Comparison of ENCODE assay signal across 19 mouse cellular contexts in genomic region chr11:108885276-108885896, GRCm38 (mm10). TPM values are rescaled to one million over a fixed set of nuclear protein-coding genes. Genes with fewer than 3 reads are reported as not detected.
DNase-seq lines count a peak whose midpoint lies in the region; ATAC-seq and TF ChIP-seq lines count a peak whose summit lies in the region.
"Had no signal": no experiment of that assay in that cellular context is flagged by ENCODE, and none has a peak within 500 bp of the region (broad histone marks: within the 10 kb centered on the region; RNA-seq: fewer than 3 reads in every experiment).

No protein-coding gene starts in this region.

- no peak for TF ChIP-seq CTCF in lung, adult 2 months (IDR thresholded peaks at IDR 0.05; ENCODE audit: insufficient read depth, low read length)

- peak; percentile 18 for DNase-seq in hindbrain, embryonic 11.5 days (ENCODE audit: low spot score)
- DNase-seq in hindbrain, embryonic 14.5 days (ENCODE audit: low spot score), result no peak
- peak; percentile 10 for DNase-seq in MN1 (ENCODE audit: low spot score)
- DNase-seq in embryo, embryonic 11 days, result peak; percentile 49
- DNase-seq in adrenal gland, postnatal 10 days, result no peak
- DNase-seq in lung, adult 2 months, result no peak
- no peak for DNase-seq in kidney, adult 18-20 months
- DNase-seq: adrenal gland, adult 2 months; cerebellum, adult 11 months; cerebellum, postnatal 25 days; kidney, adult 11 months; kidney, postnatal 14 days; lung, postnatal 14 days; right cerebral cortex, postnatal 25 days; thymus, postnatal 14 days had no signal

- H3K4me2 ChIP-seq in hindbrain, embryonic 11.5 days (replicated peaks; ENCODE audit: low read depth, low read length), result no peak overlapping the region
- H3K4me2 ChIP-seq in hindbrain, embryonic 14.5 days (replicated peaks), result no peak overlapping the region
- H3K4me2 ChIP-seq in midbrain, embryonic 13.5 days (replicated peaks), result no peak overlapping the region
- H3K4me2 ChIP-seq: embryonic facial prominence, embryonic 13.5 days; heart, embryonic 15.5 days had no signal

- 45% methylated on average over 19 of the region's 19 CpGs for WGBS in hindbrain, embryonic 11.5 days
- 24% methylated on average over 19 of the region's 19 CpGs for WGBS in hindbrain, embryonic 14.5 days
- WGBS in midbrain, embryonic 13.5 days, result 17% methylated on average over 19 of the region's 19 CpGs
- WGBS in lung, adult 2 months, result 76% methylated on average over 19 of the region's 19 CpGs

- H3K4me3 ChIP-seq in hindbrain, embryonic 11.5 days (ENCODE audit: low read depth, low read length), result no peak overlapping the region
- H3K4me3 ChIP-seq in hindbrain, embryonic 14.5 days (replicated peaks; ENCODE audit: low read length), result no peak overlapping the region
- H3K4me3 ChIP-seq in midbrain, embryonic 13.5 days (replicated peaks), result no peak overlapping the region
- no peak overlapping the region for H3K4me3 ChIP-seq in lung, adult 2 months (replicated peaks; ENCODE audit: extremely low read depth, low read depth, low read length)
- H3K4me3 ChIP-seq: embryonic facial prominence, embryonic 13.5 days; heart, embryonic 15.5 days; megakaryocyte, embryonic 14.5 days had no signal

- peak; percentile 40 for ATAC-seq in hindbrain, embryonic 11.5 days (ENCODE audit: low FRiP score)
- no peak for ATAC-seq in hindbrain, embryonic 14.5 days (ENCODE audit: low FRiP score)
- ATAC-seq in midbrain, embryonic 13.5 days, result peak; percentile 75

- H3K36me3 ChIP-seq in hindbrain, embryonic 11.5 days (ENCODE audit: control insufficient read depth, insufficient read depth, low read length), result no peaks in the 10 kb centered on the region
- no peaks in the 10 kb centered on the region for H3K36me3 ChIP-seq in hindbrain, embryonic 14.5 days (replicated peaks; ENCODE audit: control insufficient read depth, insufficient read depth)
- H3K36me3 ChIP-seq in midbrain, embryonic 13.5 days, result no peaks in the 10 kb centered on the region
- H3K36me3 ChIP-seq: embryonic facial prominence, embryonic 13.5 days; heart, embryonic 15.5 days had no signal

- H3K27me3 ChIP-seq in hindbrain, embryonic 11.5 days (ENCODE audit: control insufficient read depth, insufficient read depth, low read length), result no peaks in the 10 kb centered on the region
- no peaks in the 10 kb centered on the region for H3K27me3 ChIP-seq in hindbrain, embryonic 14.5 days (ENCODE audit: control insufficient read depth, insufficient read depth, low read length)
- H3K27me3 ChIP-seq in midbrain, embryonic 13.5 days, result no peaks in the 10 kb centered on the region
- H3K27me3 ChIP-seq: embryonic facial prominence, embryonic 13.5 days; heart, embryonic 15.5 days had no signal

- TF ChIP-seq POLR2A in lung, adult 2 months (IDR thresholded peaks at IDR 0.05; ENCODE audit: borderline replicate concordance, extremely low read depth, low read depth, low read length), result no peak

- H3K9me3 ChIP-seq in hindbrain, embryonic 11.5 days (ENCODE audit: control insufficient read depth, low read length), result no peaks in the 10 kb centered on the region
- no peaks in the 10 kb centered on the region for H3K9me3 ChIP-seq in hindbrain, embryonic 14.5 days (ENCODE audit: control insufficient read depth, low read length)
- H3K9me3 ChIP-seq in midbrain, embryonic 13.5 days, result no peaks in the 10 kb centered on the region
- H3K9me3 ChIP-seq: embryonic facial prominence, embryonic 13.5 days; heart, embryonic 15.5 days had no signal

- H3K4me1 ChIP-seq in hindbrain, embryonic 11.5 days (replicated peaks; ENCODE audit: control insufficient read depth, insufficient read depth, low read length), result no peaks in the 10 kb centered on the region
- peaks cover 4% of the 10 kb centered on the region; the same call in 1 of the 2 replicates for H3K4me1 ChIP-seq in hindbrain, embryonic 14.5 days (replicated peaks; ENCODE audit: control insufficient read depth, insufficient read depth, low read length)
- peaks cover 23% of the 10 kb centered on the region for H3K4me1 ChIP-seq in midbrain, embryonic 13.5 days (replicated peaks)
- no peaks in the 10 kb centered on the region for H3K4me1 ChIP-seq in lung, adult 2 months (ENCODE audit: control insufficient read depth, insufficient read depth, low read length)
- H3K4me1 ChIP-seq: heart, embryonic 15.5 days; megakaryocyte, embryonic 14.5 days had no signal

- H3K27ac ChIP-seq in hindbrain, embryonic 11.5 days (ENCODE audit: low read depth, low read length), result no peak overlapping the region
- no peak overlapping the region for H3K27ac ChIP-seq in hindbrain, embryonic 14.5 days
- peak overlapping the region; percentile 67 for H3K27ac ChIP-seq in midbrain, embryonic 13.5 days
- H3K27ac ChIP-seq: heart, embryonic 15.5 days had no signal

- H3K9ac ChIP-seq in hindbrain, embryonic 11.5 days (ENCODE audit: low read depth, low read length), result no peak overlapping the region
- no peak overlapping the region for H3K9ac ChIP-seq in hindbrain, embryonic 14.5 days
- no peak overlapping the region for H3K9ac ChIP-seq in midbrain, embryonic 13.5 days (replicated peaks)
- H3K9ac ChIP-seq: embryonic facial prominence, embryonic 13.5 days; heart, embryonic 15.5 days had no signal

RNA-seq across cellular contexts. Expression of gene Axin2, which starts 34.8 kb away (rescaled TPM):
- polyA plus RNA-seq in hindbrain, embryonic 11.5 days (2014; fragmentation: Nextera tagmentation; extraction: Ambion mirVana), result 20.1 and 26.5 TPM in 2 replicates
- polyA plus RNA-seq in hindbrain, embryonic 14.5 days (2014; fragmentation: Nextera tagmentation; extraction: Ambion mirVana), result 9.0 and 11.7 TPM in 2 replicates
- polyA plus RNA-seq in midbrain, embryonic 13.5 days (2015; fragmentation: Nextera tagmentation; extraction: Ambion mirVana), result 15.4 and 17.2 TPM in 2 replicates
- 10 to 100 TPM; 31.5 to 35.3 TPM for total RNA-seq in adrenal gland, postnatal 10 days (2021)
- 14.4 and 17.9 TPM in 2 replicates for polyA plus RNA-seq in lung, adult 2 months (2012; rRNA removed)

Comparison
In these comparisons a context has a peak if more than half of its experiments do, and no peak if none do; other contexts are left out.
1. DNase-seq: peak in hindbrain, embryonic 11.5 days (single experiment), MN1 (single experiment) and embryo, embryonic 11 days (single experiment); none in hindbrain, embryonic 14.5 days (single experiment), adrenal gland, postnatal 10 days (single experiment), lung, adult 2 months (single experiment) and kidney, adult 18-20 months (single experiment).